Mouse (Mus musculus) kidney, postnatal 0 days (tissue): Measurements from ENCODE around the gene Foxp3. TPM values are rescaled to one million over a fixed set of nuclear protein-coding genes. Genes with fewer than 3 reads are reported as not detected.

Experiments used
- ATAC-seq: fragments of 200-750 bp; cut with Nextera tagmentation; replicated peaks from 2 replicates; pipeline ENCODE4 v1.8.0; 2017; ENCODE audit warnings: low read depth, moderate number of reproducible peaks, moderate TSS enrichment, moderate library complexity; ENCODE audit not compliant: low FRiP score
- DNase-seq: peaks from one replicate; pipeline ENCODE4 v3.0.0-alpha.2; 2016; ENCODE audit warnings: low spot score
- H3K27ac ChIP-seq: fragments of 300-500 bp; sonication (generic); 2 replicates; pipeline ENCODE4 v1.5.1; 2014; ENCODE audit warnings: mild to moderate bottlenecking
- H3K27me3 ChIP-seq: fragments of 300-500 bp; sonication (generic); 2 replicates; pipeline ENCODE4 v1.6.1; 2014; ENCODE audit warnings: low read length, mixed read lengths; ENCODE audit not compliant: insufficient read depth
- H3K36me3 ChIP-seq: fragments of 300-500 bp; sonication (generic); 2 replicates; pipeline ENCODE4 v1.6.1; 2014; ENCODE audit warnings: low read length, mixed read lengths; ENCODE audit not compliant: insufficient read depth
- H3K4me1 ChIP-seq: fragments of 300-500 bp; sonication (generic); replicated peaks from 2 replicates; pipeline ENCODE4 v1.6.1; 2014; ENCODE audit warnings: antibody characterized with exemption, low read length, mixed read lengths; ENCODE audit not compliant: insufficient read depth
- H3K4me2 ChIP-seq: fragments of 300-500 bp; sonication (generic); 2 replicates; pipeline ENCODE4 v1.6.1; 2014; ENCODE audit warnings: mild to moderate bottlenecking, low read length, moderate library complexity, mixed read lengths
- H3K4me3 ChIP-seq: fragments of 300-500 bp; sonication (generic); replicated peaks from 2 replicates; pipeline ENCODE4 v1.5.1; 2014; ENCODE audit warnings: low read depth, low read length
- H3K9ac ChIP-seq: fragments of 300-500 bp; sonication (generic); 2 replicates; pipeline ENCODE4 v1.6.1; 2014; ENCODE audit warnings: low read depth, low read length
- H3K9me3 ChIP-seq: fragments of 300-500 bp; sonication (generic); replicated peaks from 2 replicates; pipeline ENCODE4 v1.6.1; 2016; ENCODE audit warnings: low read length, inconsistent platforms, mixed read lengths
- CTCF ChIP-seq: IDR thresholded peaks from 2 replicates; pipeline ENCODE4 v1.5.1; 2016; ENCODE audit warnings: antibody characterized with exemption, low read depth, mild to moderate bottlenecking, moderate library complexity
- whole genome bisulfite sequencing: fragments of 180-500 bp; shearing (Covaris S2); extraction: QIAGEN DNeasy Blood & Tissue Kit; methylation state at CpG from one replicate; pipeline ENCODE4 v1.1.7; 2014; 5-methylcytosine and 5-hydroxymethylcytosine counted together
- polyA plus RNA-seq: library from polyadenylated mRNA; unstranded; fragments of >200 nt; fragmentation: Nextera tagmentation; extraction: Ambion mirVana; gene quantifications from 2 replicates; pipeline ENCODE4 v1.2.1, GENCODE M21; 2015

Foxp3 gene
- polyA plus RNA-seq, 1 experiment from 2014 or later: not detected

DNA sequence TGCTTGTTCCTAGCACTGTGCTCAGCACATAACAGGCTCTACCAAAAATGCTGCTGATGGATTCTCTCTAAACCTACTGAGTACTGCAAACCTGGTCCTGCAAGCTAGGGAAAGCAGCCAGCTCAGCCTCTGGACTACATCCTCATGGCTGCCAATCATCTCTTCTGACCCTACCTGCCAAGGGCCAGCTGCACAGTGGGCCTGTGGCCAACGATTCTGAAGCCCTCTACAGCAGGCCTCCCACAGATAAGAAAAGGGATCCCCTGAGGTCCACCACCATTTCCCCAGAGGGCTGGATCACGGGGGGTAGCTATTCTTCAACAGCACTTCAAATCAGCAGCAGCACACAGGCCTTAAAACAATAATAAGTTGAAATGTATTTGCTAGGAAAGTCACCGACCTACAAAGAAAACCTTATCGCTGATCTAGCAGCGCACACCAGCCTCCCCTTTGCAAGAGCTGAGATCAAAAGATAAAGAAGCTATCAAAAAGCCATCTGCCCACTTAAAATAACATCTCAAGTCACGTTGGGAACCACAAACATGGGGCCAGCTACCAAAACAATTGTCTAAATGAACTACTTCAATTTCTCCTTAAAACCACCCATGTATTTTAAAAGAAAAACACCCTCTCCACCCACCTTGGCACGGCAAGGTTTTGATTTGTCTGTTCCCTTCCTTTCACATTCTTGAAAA, 2.8 kb upstream of the Foxp3 start:
- Histone ChIP-seq H3K9ac (no peak overlapping the region), H3K4me1 (no peaks in the 10 kb centered on the region; the same call in 1 of the 2 replicates), H3K27me3 (no peaks in the 10 kb centered on the region), H3K4me3 (no peak overlapping the region), H3K4me2 (no peak overlapping the region), H3K27ac (no peak overlapping the region), H3K36me3 (no peaks in the 10 kb centered on the region), H3K9me3 (no peaks in the 10 kb centered on the region)
- ATAC-seq (no peak), DNase-seq (no peak)
- WGBS: 47% methylated on average over 7 of the region's 7 CpGs
- TF ChIP-seq CTCF: no peak

DNA sequence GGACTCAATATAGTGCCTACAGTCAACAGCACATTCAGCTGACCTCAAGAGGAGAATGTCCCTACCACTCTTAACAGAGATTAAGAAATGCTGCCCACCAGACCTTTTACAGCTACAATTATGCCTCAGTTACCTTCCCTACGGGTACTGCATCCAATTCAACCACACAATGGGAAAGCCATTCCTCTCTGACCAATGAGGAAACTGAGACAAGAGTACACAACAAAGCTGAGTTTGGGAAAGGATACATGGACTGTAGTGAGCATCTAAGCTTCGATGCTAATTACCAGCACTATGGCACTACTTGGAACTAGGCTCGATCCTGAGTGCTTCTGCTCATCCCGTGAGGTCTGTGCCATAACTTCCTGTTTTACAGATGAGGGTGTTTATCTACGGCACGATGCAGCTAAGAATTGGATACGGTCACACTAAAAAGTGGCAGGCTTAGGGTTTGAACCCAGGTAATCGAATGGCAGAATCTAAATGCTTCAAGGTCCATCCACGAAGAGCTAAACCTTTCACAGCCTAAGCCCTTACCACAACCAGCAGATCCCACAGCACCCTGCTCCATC, 1.8 kb upstream of the Foxp3 start:
- no peak for DNase-seq
- WGBS: 92% methylated on average over 9 of the region's 9 CpGs
- no peaks in the 10 kb centered on the region for H3K27me3 ChIP-seq

DNA sequence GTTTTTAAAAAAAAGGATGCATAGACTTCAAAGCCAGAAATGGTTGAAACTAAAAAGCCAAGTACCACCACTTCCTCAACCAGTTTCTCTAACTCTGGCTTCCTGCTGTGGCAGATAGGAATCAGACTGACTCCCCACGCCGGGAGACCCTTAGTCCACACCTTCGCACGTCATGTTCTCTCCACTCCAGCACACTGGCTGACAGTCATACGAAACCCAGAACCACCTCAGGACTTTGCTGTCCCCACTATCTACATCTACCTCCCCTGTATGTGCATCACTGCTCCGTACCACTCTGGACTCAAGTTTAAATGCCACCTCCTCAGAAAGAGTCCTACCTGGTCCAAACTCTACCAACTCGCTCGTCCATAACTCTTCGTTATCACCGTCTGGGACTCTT, 978 bp upstream of the Foxp3 start:
- Histone ChIP-seq H3K36me3 (no peaks in the 10 kb centered on the region), H3K27ac (no peak overlapping the region), H3K9ac (no peak overlapping the region), H3K4me3 (no peak overlapping the region), H3K4me1 (no peaks in the 10 kb centered on the region; the same call in 1 of the 2 replicates), H3K4me2 (no peak overlapping the region), H3K27me3 (no peaks in the 10 kb centered on the region), H3K9me3 (no peaks in the 10 kb centered on the region)
- TF ChIP-seq CTCF: no peak
- WGBS: 89% methylated on average over 10 of the region's 10 CpGs
- no peak for ATAC-seq
- no peak for DNase-seq

More for the DNA sequence above, 1.8 kb upstream of the Foxp3 start:
- no peak for ATAC-seq
- Histone ChIP-seq H3K4me1 (no peaks in the 10 kb centered on the region; the same call in 1 of the 2 replicates), H3K9ac (no peak overlapping the region), H3K4me2 (no peak overlapping the region), H3K36me3 (no peaks in the 10 kb centered on the region), H3K4me3 (no peak overlapping the region), H3K9me3 (no peaks in the 10 kb centered on the region), H3K27ac (no peak overlapping the region)
- no peak for TF ChIP-seq CTCF

DNA sequence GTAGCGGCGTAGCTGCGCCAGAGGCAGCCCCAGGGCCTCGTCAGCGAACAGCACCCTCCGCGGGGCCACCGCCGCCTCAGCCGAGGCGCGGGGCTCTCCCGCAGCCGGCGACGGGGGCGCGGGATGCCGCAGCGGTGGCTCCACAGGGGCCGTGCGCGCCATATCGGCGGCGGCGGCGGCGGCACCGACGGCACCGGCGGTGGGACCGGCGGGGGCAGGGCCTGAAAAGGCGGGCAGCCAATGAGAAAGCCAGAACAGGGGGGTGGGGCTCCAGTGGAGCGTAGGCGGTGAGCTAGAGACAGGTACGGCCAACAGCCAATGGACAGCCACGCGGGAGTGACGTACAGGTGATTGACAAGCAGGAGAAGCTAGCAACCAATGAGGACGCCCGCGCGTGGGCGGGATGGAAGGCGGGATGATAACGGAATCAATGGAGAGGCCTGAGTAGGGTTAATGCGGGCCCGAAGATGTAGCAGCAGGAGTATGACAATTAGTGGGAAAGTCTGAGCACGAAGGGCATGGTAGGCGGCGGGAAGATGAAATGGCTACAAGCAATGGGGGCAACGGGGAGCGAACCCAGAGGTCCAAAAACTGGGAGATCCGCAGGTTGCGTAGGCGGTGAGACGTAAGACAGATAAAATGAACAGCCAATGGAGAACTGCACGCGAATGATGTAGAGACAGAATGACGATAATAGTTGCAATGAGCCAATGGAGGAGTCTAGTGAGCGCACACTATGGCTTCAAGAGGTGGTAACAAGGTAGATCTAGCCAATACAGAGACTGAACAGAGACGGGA, 842 bp downstream of the Foxp3 start, which contains the start of gene Ppp1r3f:
Gene Ppp1r3f (minus strand): TSS at position 197 of the 798 bp plus-strand sequence.
- Histone ChIP-seq H3K36me3 (no peaks in the 10 kb centered on the region), H3K9me3 (no peaks in the 10 kb centered on the region), H3K9ac (peak within 1 kb of the TSS; percentile 81), H3K4me3 (peak within 1 kb of the TSS; percentile 54), H3K27me3 (no peaks in the 10 kb centered on the region), H3K27ac (peak within 1 kb of the TSS; percentile 85), H3K4me2 (peak within 1 kb of the TSS; percentile 68), H3K4me1 (no peaks in the 10 kb centered on the region; the same call in 1 of the 2 replicates)
- DNase-seq (peak; percentile 95), ATAC-seq (peak; percentile 97)
- no peak for TF ChIP-seq CTCF
- 29% methylated on average over 65 of the region's 65 CpGs for WGBS

- Histone ChIP-seq H3K4me2 (peak overlapping the region; percentile 68), H3K27ac (no peak overlapping the region), H3K36me3 (no peaks in the 10 kb centered on the region), H3K4me1 (no peaks in the 10 kb centered on the region; the same call in 1 of the 2 replicates), H3K9me3 (no peaks in the 10 kb centered on the region), H3K9ac (no peak overlapping the region), H3K4me3 (peak overlapping the region; percentile 54), H3K27me3 (no peaks in the 10 kb centered on the region)
- WGBS: 37% methylated on average over 3 of the region's 6 CpGs
- DNase-seq (no peak), ATAC-seq (no peak)
- TF ChIP-seq CTCF: no peak
These were observed 1.4 kb downstream of the Foxp3 start for GRCm38 (mm10) chrX:7574885-7575231.

GRCm38 (mm10) chrX:7581151-7581550, 7.7 kb downstream of the Foxp3 start:
- ATAC-seq: no peak
- H3K27me3 ChIP-seq: no peaks in the 10 kb centered on the region
- H3K9me3 ChIP-seq: no peaks in the 10 kb centered on the region
- H3K9ac ChIP-seq: no peak overlapping the region
- no peak overlapping the region for H3K4me2 ChIP-seq
- no peaks in the 10 kb centered on the region for H3K4me1 ChIP-seq
- no peak for DNase-seq
- 88% methylated on average over 2 of the region's 2 CpGs for WGBS
- no peak overlapping the region for H3K4me3 ChIP-seq
- no peak for TF ChIP-seq CTCF
- H3K27ac ChIP-seq: no peak overlapping the region
- no peaks in the 10 kb centered on the region for H3K36me3 ChIP-seq
